Mouse (Mus musculus) testis, postnatal 10 days (tissue): Measurements from ENCODE around the gene Zglp1.
A peak's percentile ranks its signal among the peaks of the same experiment; 100 is the strongest.

Experiments used
- DNase-seq: peaks from one replicate; pipeline ENCODE4 v3.0.0; 2021; ENCODE audit warnings: low spot score

Gene Zglp1

DNA sequence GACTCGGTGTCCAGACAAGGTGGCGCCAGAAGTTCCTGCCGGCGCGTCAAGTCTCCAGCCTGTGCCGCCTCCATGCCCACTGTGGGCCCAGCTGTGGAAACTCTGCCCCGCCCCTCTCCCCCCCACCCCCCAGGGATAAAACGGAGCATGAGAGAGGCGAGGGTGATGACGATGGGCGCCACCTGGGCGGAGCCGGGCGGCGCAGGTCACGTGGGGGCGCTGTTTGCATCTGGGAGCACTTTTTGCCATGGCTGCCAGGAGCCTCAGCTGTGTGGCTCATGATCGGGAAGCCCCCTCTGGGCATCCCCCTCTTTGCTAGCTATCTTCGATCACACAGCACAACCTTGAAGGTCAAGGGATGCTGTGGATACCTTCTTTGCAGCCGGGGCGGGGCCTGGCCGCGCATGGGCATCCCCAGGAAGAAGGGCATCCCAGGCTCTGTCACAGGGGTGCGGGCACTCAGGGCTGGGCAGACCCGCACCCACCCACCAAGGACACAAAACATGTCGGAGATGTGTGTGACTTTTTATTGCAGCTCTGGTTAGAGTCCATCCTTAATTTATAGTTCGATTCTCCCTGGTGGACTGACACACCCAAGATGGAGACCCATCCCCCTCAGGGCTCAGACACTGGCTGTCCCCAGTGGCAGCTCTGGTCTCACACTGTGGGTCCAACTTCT, at the start of gene Zglp1:
Gene Zglp1, minus strand, starts transcription at position 88 of the 679 bp plus-strand sequence.
- DNase-seq, result no peak

DNA sequence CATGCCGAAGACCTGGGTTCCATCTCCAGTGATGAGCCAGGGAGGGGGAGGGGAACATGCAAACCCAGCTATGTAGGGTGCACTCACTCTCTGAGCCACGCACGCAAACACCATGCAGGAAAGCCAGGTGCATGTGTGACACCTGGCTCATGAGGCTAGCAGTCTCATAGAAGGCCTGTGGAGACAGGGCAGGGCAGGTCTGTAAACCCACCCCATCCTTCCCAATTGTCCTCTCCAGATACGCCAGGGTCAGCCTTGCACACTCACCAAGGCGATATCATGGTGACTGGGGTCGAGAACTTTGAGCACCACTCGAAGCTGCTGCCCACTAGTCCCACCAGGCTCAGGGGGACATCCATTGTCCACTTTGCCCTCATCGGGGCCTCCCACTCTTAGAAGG, 48.2 kb upstream of the Zglp1 start:
- no peak for DNase-seq

DNA sequence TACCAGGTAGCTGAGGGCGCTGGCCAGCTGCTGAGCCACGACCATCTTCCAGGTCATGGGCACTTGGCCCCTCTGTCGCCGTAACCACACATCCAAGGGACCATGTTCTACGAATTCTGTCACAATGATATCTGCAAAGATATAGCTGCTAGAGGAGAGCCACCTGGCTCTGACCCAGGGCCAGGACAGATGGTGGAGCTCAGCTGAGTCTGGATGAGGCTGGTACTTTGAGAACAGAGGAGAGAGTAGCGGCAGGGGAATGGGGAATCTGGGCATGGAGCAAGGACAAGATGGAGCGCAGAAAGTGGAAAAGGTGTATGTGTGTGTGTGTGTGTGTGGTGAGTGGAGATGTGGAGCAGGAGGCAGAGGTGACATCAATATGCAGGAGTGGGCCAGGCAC, 47.3 kb upstream of the Zglp1 start:
- DNase-seq, result no peak

DNA sequence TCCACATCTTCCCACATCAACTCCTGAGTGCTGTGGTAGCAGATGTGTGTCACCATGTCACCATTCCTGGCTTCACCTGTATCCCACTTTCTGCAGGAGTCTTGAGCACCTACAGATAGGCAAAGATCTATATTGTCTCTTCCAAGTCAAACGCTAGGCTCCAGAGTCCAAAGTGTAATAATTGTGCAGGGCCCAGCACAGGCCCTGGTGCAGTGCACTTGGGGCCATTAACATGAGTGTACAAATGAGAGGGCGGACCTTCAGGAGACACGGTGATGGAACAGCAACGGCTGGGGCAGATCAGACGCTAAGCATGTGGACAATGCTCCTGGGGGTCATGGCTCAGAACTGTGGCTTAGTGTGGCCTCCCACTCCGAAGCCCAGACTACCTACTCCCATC, 46.9 kb upstream of the Zglp1 start:
- no peak for DNase-seq

DNA sequence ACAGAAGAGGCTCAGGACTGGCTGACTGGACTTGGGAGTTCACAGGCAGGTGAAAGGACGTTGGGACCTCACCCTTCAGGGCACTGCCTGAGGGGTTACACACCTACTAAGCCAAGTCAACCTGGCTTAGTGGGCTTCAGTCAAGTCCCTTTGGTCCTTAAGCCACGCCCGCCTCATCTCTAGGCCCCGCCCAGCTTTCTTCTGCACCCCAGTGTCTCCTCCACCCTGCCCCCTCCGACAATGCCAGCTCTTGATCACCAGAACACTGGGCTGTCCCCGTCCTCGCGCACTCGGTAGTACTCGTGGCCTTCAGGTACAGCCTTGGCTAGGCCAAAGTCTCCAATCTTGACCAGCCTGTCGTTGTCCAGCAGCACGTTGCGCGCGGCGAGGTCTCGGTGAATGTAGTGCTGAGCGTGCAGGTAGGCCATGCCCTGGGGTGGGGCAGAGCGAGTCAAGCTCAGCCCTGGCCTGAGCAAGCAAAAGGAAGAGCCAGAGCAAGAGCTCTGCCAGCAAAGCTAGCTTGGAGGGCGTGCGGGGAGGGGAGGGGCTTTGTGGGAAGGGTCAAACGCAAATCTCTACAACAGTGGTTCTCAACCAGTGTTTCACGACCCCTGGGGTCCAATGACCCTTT, 40.8 kb upstream of the Zglp1 start:
- peak; percentile 61 for DNase-seq

DNA sequence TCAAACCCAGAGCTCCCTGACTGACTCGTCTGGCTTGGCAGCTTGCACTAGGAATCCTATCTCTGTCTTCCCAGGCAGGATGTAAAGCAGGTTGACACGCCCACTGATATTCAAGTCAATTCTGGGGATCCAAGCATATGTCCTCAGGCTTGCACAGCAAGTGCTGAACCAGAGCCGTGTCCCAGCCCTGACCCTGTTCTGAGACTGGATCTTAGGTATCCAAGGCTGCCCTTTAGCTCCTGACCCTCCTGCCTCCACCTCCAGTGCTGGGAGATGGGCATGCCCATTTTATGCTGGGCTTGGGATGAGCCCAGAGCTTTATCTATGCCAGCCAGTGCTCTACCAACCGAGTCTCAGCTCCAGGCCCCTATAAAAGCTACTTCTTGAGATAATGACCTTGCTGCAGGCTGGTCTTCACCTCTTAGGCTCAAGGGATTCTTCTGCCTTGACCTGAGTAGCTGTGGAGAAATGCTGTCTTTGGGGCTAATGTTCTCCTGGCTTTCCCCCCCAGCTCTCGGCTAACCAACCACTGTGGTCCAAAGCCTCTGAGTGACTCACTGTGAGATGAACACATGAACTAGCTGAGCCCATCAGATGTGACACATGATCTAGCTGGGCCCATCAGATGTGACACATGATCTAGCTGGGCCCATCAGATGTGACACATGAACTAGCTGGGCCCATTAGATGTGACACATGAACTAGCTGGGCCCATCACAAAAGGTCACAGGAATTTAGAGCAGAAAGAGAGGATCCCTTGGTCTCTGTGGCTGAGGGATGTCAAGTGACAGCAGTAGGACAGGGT, 39.1 kb upstream of the Zglp1 start:
- no peak for DNase-seq

- no peak for DNase-seq
These were observed 37.9 kb upstream of the Zglp1 start for GRCm38 (mm10) chr9:21104814-21105213.

GRCm38 (mm10) chr9:21102076-21102475, 35.2 kb upstream of the Zglp1 start:
- DNase-seq, result no peak

GRCm38 (mm10) chr9:21100447-21101161, 33.7 kb upstream of the Zglp1 start:
- no peak for DNase-seq

GRCm38 (mm10) chr9:21097793-21098192, 30.9 kb upstream of the Zglp1 start:
- DNase-seq, result no peak

DNA sequence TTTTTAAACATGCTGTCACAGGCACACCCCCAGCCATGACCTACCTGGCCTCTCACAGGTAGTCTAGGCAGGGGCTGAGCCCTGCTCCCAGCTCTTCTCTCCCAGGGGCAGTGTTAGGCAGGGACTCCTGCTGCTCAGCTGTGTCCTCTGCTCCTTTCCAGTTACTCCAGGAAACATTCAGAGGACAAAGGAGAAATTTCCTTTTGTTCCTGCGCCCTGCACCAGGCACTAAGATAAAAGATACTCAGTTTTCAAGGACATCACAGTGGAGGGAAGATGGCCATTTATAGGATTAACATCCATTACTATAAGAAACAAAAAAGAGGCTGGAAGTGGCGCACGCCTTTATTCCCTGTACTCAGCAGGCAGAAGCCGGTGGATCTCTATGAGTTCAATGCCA, 29.1 kb upstream of the Zglp1 start:
- no peak for DNase-seq

DNA sequence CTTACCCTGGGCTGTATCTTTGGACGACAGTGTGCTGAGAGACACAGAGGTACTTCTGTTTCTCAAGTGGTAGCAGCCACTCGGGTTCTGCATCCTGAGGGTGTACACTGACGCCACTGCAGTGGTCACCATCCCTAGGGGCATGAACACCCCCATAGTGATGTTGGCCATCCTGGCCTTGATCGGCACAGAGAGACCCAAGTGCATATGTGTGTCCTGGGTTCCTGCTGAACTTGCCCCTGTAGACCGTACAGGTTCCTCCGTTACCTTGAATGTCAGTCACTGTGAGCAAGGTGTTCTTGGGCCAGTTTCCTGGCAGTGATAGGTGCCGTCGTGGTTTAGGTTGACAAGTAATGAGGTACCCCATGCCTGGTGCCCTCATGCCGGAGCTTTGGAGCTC, 26.5 kb upstream of the Zglp1 start:
- DNase-seq, result no peak

- peak; percentile 98 for DNase-seq
These were observed 24.9 kb upstream of the Zglp1 start, which contains the start of the genes Gm38431 and Raver1 for GRCm38 (mm10) chr9:21091707-21092320. Gm38431 (minus strand) TSS chr9:21091997. Raver1 (minus strand) TSS chr9:21092008.

- no peak for DNase-seq
These were observed 24.2 kb upstream of the Zglp1 start for GRCm38 (mm10) chr9:21090972-21091706.

- DNase-seq, result no peak
These were observed 23.6 kb upstream of the Zglp1 start for GRCm38 (mm10) chr9:21090537-21090936.

DNA sequence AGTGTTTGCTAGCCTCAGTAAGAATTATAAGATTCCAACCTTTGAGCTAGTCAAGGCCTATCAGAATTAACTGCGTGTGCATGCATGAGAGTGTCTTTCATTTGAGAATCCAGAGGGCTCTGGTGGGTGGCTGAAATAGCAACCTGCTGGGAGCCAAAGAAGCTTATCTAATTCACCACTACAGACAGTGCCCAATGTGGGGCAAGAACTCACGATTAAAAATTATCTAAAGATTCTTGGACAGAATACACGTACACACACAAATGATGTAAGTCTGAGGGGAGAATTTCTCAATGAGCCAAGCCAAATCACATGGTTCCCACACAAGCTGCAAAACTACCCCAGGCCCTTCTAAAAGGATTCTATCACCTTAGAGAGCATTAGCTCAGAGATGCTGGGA, 16.4 kb upstream of the Zglp1 start:
- DNase-seq, result no peak

- no peak for DNase-seq
These were observed 14.2 kb upstream of the Zglp1 start for GRCm38 (mm10) chr9:21081127-21081526.

DNA sequence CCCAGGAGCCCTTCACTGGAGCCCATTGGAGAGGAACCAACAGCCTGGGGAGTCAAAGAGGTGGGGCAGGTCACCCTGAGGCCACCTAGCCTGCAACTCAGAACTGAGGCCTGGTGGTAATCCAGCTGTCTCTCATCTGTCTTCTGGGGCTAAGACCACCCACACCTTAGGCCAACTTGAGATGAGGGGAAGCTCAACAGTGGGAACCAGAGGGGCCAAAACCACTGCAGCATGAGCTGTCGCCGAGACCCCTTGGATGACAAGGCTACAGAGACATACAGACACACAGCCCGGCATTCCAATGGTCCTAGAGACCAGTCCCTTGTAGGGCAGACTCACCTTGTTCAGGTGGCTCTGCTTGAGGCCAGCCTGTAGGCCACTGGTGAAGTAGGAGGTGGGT, 8.7 kb upstream of the Zglp1 start:
- DNase-seq, result no peak

DNA sequence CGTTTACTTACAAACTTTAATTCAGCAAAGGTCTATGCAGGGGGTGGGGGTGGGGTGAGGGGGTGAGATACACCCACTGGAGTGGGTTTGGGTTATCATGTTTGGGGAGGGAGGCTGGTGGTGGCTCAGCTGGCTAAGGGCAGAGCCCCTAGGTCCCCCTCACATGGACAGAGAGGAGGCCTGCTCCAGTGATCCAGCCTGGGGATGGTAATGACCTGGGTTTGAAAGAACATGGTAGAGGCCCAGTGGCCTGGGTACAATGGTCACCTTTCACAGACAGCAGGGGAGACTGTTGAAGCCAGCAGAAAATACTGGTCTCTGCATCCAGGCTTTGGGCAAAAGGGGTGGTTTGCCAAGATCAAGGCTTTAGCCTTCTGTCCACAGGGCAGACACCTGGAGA, 7.3 kb upstream of the Zglp1 start:
- DNase-seq, result no peak

DNA sequence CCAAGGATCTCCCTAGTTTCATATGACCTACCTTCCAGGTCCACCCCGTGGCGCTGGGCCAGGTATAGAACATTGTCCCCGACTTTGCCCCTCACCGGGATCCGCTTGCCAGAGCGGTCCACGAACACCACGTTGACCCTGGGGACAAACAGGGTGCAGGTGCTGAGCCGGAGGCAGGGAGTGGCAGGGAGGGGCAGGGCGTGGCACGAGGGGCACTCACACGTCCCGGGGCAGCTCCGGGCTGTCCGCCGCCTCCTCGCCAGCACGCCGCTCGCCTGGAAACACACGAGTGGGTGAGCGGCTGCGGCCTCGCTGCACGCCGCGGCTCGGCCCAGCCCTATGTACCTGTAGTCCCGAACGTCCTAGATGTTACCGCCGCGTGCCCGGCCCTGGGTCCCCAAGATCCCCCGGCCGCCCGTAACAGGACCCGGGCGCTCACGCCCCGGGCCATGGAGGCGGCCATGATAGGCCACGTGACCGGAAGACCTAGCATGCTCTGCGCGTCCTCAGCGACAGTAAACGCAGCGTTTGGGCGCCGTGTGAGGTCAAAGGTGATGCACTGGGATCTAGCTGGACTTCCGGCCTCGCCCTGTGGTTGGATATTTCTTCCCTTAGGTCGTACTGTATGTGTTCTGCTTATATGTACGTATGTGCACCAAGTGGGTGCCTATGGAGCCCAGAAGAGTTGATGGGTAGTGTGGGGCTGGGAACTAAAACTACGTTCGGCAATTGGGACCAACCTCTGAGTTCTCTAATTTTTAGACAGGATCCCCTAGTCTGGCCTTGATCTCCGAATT, 6.3 kb upstream of the Zglp1 start, which contains the start of the genes Gm49373 and Fdx1l:
Gene Gm49373, minus strand, starts transcription at position 53 of the 797 bp plus-strand sequence.
Gene Fdx1l, minus strand, starts transcription at position 571 of the 797 bp plus-strand sequence.
- peak; percentile 91 for DNase-seq
